Comparison of ENCODE assay signal across 22 mouse cellular contexts in genomic region chr16:10735781-10736180, GRCm38 (mm10). TPM values are rescaled to one million over a fixed set of nuclear protein-coding genes. Genes with fewer than 3 reads are reported as not detected.
DNase-seq lines count a peak whose midpoint lies in the region; ATAC-seq and TF ChIP-seq lines count a peak whose summit lies in the region.
"Had no signal": no experiment of that assay in that cellular context is flagged by ENCODE, and none has a peak within 500 bp of the region (broad histone marks: within the 10 kb centered on the region; RNA-seq: fewer than 3 reads in every experiment).

No protein-coding gene starts in this region.

- H3K9me3 ChIP-seq in kidney, embryonic 16.5 days (ENCODE audit: low read length), result no peaks in the 10 kb centered on the region
- H3K9me3 ChIP-seq in lung, postnatal 0 days (ENCODE audit: low read length), result no peaks in the 10 kb centered on the region
- H3K9me3 ChIP-seq: forebrain, embryonic 13.5 days; limb, embryonic 13.5 days; midbrain, embryonic 15.5 days had no signal

- H3K4me3 ChIP-seq in kidney, embryonic 16.5 days (ENCODE audit: low read length), result no peak overlapping the region
- H3K4me3 ChIP-seq in lung, postnatal 0 days (ENCODE audit: low read depth, low read length), result no peak overlapping the region
- H3K4me3 ChIP-seq: forebrain, embryonic 13.5 days; heart, adult 2 months; limb, embryonic 13.5 days; midbrain, embryonic 15.5 days had no signal

- ATAC-seq in kidney, embryonic 16.5 days (ENCODE audit: low FRiP score, low TSS enrichment), result no peak
- no peak for ATAC-seq in lung, postnatal 0 days
- ATAC-seq: forebrain, embryonic 13.5 days; hindbrain, postnatal 0 days; midbrain, embryonic 15.5 days had no signal

- no peak overlapping the region for H3K9ac ChIP-seq in kidney, embryonic 16.5 days (replicated peaks; ENCODE audit: low read length)
- no peak overlapping the region for H3K9ac ChIP-seq in lung, postnatal 0 days (replicated peaks; ENCODE audit: low read depth)
- H3K9ac ChIP-seq: forebrain, embryonic 13.5 days; limb, embryonic 13.5 days; liver, embryonic 14.5 days; midbrain, embryonic 15.5 days had no signal

- TF ChIP-seq CTCF in lung, postnatal 0 days (IDR thresholded peaks at IDR 0.05), result no peak

- H3K27me3 ChIP-seq in kidney, embryonic 16.5 days (ENCODE audit: insufficient read depth, low read length), result no peaks in the 10 kb centered on the region
- H3K27me3 ChIP-seq in lung, postnatal 0 days (replicated peaks; ENCODE audit: insufficient read depth, low read length), result no peaks in the 10 kb centered on the region
- H3K27me3 ChIP-seq: forebrain, embryonic 13.5 days; limb, embryonic 13.5 days; midbrain, embryonic 15.5 days had no signal

- no peak overlapping the region for H3K4me2 ChIP-seq in kidney, embryonic 16.5 days (replicated peaks; ENCODE audit: low read depth, low read length)
- H3K4me2 ChIP-seq in lung, postnatal 0 days (replicated peaks; ENCODE audit: low read depth, low read length), result no peak overlapping the region
- H3K4me2 ChIP-seq: forebrain, embryonic 13.5 days; limb, embryonic 13.5 days; midbrain, embryonic 15.5 days had no signal

- H3K36me3 ChIP-seq in kidney, embryonic 16.5 days (ENCODE audit: insufficient read depth, low read length), result no peaks in the 10 kb centered on the region
- H3K36me3 ChIP-seq in lung, postnatal 0 days (ENCODE audit: insufficient read depth, low read length), result no peaks in the 10 kb centered on the region
- H3K36me3 ChIP-seq: midbrain, embryonic 15.5 days had no signal

- no peak for TF ChIP-seq EP300 in lung, postnatal 0 days (IDR thresholded peaks at IDR 0.05)

- H3K27ac ChIP-seq in kidney, embryonic 16.5 days (ENCODE audit: low read length), result no peak overlapping the region
- H3K27ac ChIP-seq in lung, postnatal 0 days (ENCODE audit: low read length), result no peak overlapping the region
- H3K27ac ChIP-seq: forebrain, embryonic 13.5 days; heart, adult 2 months; hindbrain, postnatal 0 days; limb, embryonic 13.5 days; liver, embryonic 14.5 days; midbrain, embryonic 15.5 days had no signal

- peaks cover 15% of the 10 kb centered on the region for H3K4me1 ChIP-seq in kidney, embryonic 16.5 days (ENCODE audit: insufficient read depth, low read length)
- H3K4me1 ChIP-seq in lung, postnatal 0 days (ENCODE audit: insufficient read depth, low read depth, low read length), result peaks cover 22% of the 10 kb centered on the region; the same call in 1 of the 2 replicates
- H3K4me1 ChIP-seq: forebrain, embryonic 13.5 days; midbrain, embryonic 15.5 days had no signal

- WGBS in kidney, embryonic 16.5 days, result 78% methylated on average over 2 of the region's 2 CpGs
- 44% methylated on average over 2 of the region's 2 CpGs for WGBS in lung, postnatal 0 days

- DNase-seq in adrenal gland, postnatal 14 days, result peak; percentile 57
- no peak for DNase-seq in adrenal gland, adult 8-10 months
- DNase-seq in kidney, adult 18-20 months, result peak; percentile 13
- peak; percentile 30 for DNase-seq in NIH3T3 (ENCODE audit: low read depth)
- DNase-seq in lung, postnatal 0 days (ENCODE audit: low spot score), result peak; percentile 57
- DNase-seq in layer of hippocampus, postnatal 36 days, result no peak
- DNase-seq in urinary bladder, postnatal 10 days (ENCODE audit: low spot score), result no peak
- DNase-seq: cerebellum, postnatal 25 days; heart, adult 2 months; right cerebral cortex, postnatal 4 days; thymus, postnatal 25 days had no signal

RNA-seq across cellular contexts. Expression of gene Socs1, which starts 49.6 kb away (rescaled TPM):
- total RNA-seq in adrenal gland, postnatal 14 days (2021), result 2.4 and 3.7 TPM in 2 replicates
- total RNA-seq in adrenal gland, adult 8-10 months (2022), result 10 to 100 TPM in 1 of 4 experiments, 1 to 10 TPM in 3; 2.9 to 14.3 (median 4.2) TPM
- 5.8 and 7.3 TPM in 2 replicates for polyA plus RNA-seq in kidney, embryonic 16.5 days (2015; fragmentation: Nextera tagmentation; extraction: Ambion mirVana)
- 9.0 and 13.4 TPM in 2 replicates for polyA plus RNA-seq in lung, postnatal 0 days (2015; fragmentation: Nextera tagmentation; extraction: Ambion mirVana)
- under 1 TPM; 0.42 to 0.66 TPM for total RNA-seq in layer of hippocampus, postnatal 36 days (2021)

RNA-seq across cellular contexts. Expression of gene Tnp2, which starts 52.7 kb away (rescaled TPM):
- not detected in 2 replicates for total RNA-seq in adrenal gland, postnatal 14 days (2021)
- total RNA-seq in adrenal gland, adult 8-10 months (2022), result not detected
- polyA plus RNA-seq in kidney, embryonic 16.5 days (2015; fragmentation: Nextera tagmentation; extraction: Ambion mirVana), result not detected in 2 replicates
- polyA plus RNA-seq in lung, postnatal 0 days (2015; fragmentation: Nextera tagmentation; extraction: Ambion mirVana), result not detected in 2 replicates
- not detected for total RNA-seq in layer of hippocampus, postnatal 36 days (2021)
- total RNA-seq: heart, adult 2 months; heart, postnatal 14 days; hindbrain, postnatal 0 days; layer of hippocampus, postnatal 10 days; left cerebral cortex, postnatal 10 days; megakaryocyte progenitor cell, adult 5-6 weeks; neutrophil, adult 5-6 weeks had no signal
- polyA plus RNA-seq: forebrain, embryonic 13.5 days; hindbrain, postnatal 0 days; limb, embryonic 13.5 days; liver, embryonic 14.5 days; midbrain, embryonic 15.5 days had no signal

RNA-seq across cellular contexts. Expression of gene Prm3, which starts 54.9 kb away (rescaled TPM):
- not detected in 2 replicates for total RNA-seq in adrenal gland, postnatal 14 days (2021)
- not detected for total RNA-seq in adrenal gland, adult 8-10 months (2022)
- not detected in 2 replicates for polyA plus RNA-seq in kidney, embryonic 16.5 days (2015; fragmentation: Nextera tagmentation; extraction: Ambion mirVana)
- polyA plus RNA-seq in lung, postnatal 0 days (2015; fragmentation: Nextera tagmentation; extraction: Ambion mirVana), result not detected in 2 replicates
- not detected for total RNA-seq in layer of hippocampus, postnatal 36 days (2021)
- total RNA-seq: heart, adult 2 months; heart, postnatal 14 days; hindbrain, postnatal 0 days; layer of hippocampus, postnatal 10 days; left cerebral cortex, postnatal 10 days; megakaryocyte progenitor cell, adult 5-6 weeks; neutrophil, adult 5-6 weeks had no signal
- polyA plus RNA-seq: forebrain, embryonic 13.5 days; hindbrain, postnatal 0 days; limb, embryonic 13.5 days; liver, embryonic 14.5 days; midbrain, embryonic 15.5 days had no signal

Comparison
In these comparisons a context has a peak if more than half of its experiments do, and no peak if none do; other contexts are left out.
1. DNase-seq: peak in adrenal gland, postnatal 14 days (single experiment), kidney, adult 18-20 months (single experiment), NIH3T3 (single experiment) and lung, postnatal 0 days (single experiment); none in adrenal gland, adult 8-10 months (single experiment), layer of hippocampus, postnatal 36 days (0 of 2) and urinary bladder, postnatal 10 days (single experiment).